Mouse (Mus musculus) natural killer cell, adult 2 months (primary cell): Measurements from ENCODE around the gene Ide.

Experiments
- DNase-seq, 2 experiments: peaks; one replicate each; pipeline ENCODE4 v3.0.0; 2022; ENCODE audit warnings: low spot score in 2 of 2

The Ide gene

DNA sequence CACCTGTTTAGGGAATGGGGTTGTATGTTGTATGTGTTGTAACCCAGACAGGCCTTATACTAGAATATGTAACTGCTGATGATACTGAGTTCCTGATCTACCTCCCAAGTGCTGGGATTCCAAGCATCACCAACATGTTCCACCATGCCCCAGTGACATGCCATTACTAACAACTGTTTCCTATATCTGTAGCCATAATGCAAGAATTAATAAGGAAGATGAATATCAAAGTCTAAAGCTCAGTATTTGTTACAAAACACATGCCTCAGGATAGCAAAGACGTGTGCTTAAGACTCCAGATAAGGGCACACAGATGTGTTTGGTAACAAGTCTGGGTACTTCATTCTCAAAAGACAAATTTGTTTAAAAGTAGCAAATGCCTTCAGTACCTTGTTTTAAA, 2.3 kb downstream of the Ide start:
- DNase-seq, result no peak

DNA sequence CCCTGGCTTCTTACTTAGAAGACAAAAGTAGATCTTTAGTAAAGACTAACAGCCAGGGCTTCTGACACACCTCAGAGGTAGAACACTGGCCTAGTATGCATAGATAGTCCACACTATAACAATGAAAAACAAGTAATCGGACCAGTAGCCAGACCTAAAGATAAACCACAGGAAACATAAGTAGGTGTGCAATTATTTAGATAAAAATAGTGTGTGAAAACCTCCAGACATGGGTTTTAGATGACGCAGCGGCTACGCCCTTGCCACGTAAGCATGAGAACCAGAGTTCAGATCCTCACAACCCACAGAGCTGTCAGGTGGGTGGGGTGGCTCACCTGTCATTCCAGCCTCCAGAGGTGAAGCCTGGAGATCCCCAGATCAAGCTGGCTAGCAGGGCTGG, 4.3 kb downstream of the Ide start:
- peak; percentile 37 to 44 for DNase-seq

DNA sequence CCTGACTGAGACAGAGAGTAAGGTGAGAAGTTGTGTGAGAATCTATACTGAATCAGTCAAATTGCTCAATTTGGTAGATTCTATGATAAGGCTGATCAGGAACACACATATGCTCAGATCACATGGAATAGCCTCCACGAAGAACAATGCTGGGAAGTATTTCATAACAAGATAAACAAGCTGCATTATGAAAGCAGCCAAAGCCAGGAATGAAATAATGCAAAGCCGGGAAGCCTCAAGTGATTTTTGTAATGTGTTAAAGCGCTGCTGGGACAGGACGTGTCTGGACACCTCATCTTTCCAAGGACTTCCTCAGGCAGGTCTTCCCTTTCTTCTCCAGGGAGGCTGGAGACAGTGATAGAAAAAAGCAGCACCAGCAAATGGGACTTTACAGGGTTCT, 4.9 kb downstream of the Ide start:
- DNase-seq, result no peak

DNA sequence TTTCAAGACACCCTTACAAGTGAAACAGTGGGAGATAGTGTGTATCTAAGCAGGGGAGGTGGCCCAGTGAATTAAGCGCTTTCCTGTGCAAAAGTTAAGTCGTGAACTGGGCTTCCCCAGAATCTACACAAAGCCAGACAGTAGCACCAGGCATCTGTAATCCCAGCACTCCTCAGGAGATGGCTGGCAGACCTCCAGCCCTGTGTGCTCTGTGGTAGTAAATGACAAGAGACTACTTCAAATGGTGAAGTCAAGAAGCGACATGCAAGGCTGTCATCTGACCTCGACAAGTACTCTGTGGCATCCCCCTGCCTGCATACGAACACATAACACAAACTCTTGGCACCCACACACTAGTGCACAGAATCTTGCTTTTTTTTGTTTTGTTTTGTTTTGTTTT, 10.4 kb downstream of the Ide start:
- DNase-seq, result no peak

DNA sequence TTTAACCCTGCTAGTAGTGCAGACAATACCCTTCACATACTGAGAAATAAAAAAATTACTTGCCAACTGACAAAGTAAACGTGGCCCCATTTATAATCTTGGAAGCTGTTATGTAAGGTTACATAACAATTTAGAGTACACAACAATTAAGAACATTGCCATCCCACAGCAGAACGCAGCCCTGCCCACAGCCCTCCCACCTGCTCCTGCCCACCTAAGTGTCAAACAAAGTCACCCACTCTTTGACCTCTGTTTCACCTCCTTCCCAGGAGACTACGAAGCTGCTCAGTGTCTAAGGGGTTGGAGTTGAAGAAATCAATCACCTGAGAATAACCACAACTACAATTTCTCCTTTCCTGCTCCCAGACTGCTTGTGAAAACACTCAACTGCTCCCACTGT, 14.1 kb downstream of the Ide start:
- no peak for DNase-seq

GRCm38 (mm10) chr19:37320802-37321619, 16.6 kb downstream of the Ide start:
- no peak for DNase-seq

DNA sequence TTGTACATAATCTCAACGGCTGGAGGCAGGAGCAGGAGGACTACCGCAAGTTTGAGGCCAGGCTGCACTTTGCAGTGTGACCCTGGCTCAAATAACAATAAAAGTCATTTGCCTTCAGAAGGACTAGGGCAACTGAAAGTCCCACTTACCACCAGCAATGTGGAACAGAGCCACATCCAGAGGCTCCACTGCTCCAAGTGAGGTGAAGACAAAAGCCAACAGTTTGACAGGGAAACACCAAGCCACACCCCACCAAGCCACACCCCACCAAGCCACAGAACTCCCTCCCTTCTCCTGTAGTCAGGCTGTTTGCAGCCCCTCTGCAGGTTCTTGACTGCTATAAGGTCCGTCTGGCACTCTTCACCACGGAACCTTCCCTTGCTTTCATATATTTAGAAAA, 20.3 kb downstream of the Ide start:
- no peak for DNase-seq

DNA sequence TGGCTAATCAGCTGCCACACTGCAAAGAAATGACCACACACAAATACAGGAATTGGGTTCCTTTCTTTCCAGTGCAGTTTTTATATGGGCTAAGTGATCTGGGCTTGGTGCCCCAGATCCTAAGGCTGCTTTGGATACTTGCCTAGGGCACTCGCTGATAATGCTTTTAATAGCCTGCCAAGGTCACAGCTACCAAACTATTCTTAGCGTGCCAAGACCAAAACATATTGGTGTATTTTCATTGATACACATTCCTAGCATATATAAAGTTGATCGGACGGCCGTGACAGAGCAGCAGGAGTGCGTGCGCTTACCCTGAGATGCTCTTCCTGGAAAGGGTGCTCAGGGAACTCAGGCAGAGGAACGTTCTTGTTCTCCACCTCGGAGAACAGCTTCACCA, 22.6 kb downstream of the Ide start:
- no peak for DNase-seq

DNA sequence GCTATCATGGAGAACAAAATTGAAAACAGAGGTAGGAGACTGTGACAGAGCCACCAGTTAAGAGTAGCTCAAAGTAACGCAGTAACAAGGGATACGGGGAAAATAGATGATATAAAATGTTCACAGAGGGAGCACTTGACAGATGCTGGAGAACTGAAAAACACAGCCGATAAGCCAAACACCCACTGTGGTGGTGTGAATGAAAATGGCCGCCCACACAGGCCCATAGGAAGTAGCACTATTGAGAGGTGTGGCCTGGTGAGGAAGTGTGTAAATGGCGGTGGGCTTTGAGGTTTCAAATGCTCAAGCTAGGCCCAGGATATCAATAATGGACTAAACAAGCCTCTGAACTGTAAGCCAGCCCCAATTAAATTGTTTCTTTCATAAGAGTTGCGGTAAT, 26.2 kb downstream of the Ide start:
- no peak for DNase-seq

- no peak for DNase-seq
These were observed 27.5 kb downstream of the Ide start for GRCm38 (mm10) chr19:37310133-37310532.

GRCm38 (mm10) chr19:37308941-37309340, 28.7 kb downstream of the Ide start:
- no peak for DNase-seq

DNA sequence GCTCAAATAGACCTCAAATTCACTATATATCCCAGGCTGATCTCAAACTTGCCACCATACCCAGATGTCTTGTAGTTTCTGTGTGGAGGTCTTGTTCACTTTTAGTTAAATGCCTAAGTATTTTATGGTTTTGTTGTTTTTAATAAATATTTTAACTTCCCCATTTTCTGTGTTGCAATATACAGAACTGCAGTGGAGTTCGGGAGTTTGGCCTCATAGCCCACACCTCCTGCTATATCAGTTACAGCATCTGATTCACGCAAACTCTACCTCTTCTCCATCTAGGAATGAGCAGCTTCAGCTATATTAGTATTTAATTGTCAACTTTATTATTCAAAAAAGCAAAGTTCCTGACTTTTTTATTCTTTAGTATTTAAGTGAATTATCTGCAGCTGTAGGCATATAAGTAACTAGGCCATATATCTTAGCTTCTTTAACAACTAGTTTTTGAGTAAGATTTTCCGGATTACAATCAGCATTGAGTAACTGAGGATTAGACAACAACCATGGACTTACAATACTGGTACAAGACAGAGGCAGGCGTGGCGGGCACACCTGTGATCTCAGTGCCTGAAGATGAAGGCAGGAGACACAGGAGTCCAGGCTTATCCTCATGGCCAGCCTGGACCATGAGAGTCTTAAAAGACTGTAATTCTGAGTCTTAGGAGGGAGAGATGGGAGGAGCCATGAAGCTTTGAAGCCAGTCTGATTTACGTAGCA, 29.7 kb downstream of the Ide start:
- DNase-seq, result no peak

GRCm38 (mm10) chr19:37306176-37306575, 31.5 kb downstream of the Ide start:
- DNase-seq, result no peak

- DNase-seq, result no peak
These were observed 32.8 kb downstream of the Ide start for GRCm38 (mm10) chr19:37304866-37305265.

DNA sequence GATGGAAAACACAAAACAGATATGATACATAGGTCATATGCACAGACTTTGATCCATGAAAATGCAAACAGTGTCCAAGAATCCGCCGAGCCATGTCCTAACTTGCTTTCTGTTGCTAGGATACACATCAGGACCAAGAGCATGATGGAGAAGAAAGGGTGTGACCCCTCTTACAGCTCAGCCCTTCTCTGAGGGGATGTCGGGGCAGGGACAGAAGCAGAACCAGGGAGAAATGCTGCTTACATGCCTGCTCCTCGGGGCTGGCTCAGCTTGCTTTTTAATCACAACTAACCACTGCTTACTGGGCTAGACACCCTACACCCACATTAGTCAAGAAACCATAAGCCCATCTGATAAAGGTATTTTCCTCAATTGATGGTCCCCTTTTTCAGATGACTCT, 33.6 kb downstream of the Ide start:
- no peak for DNase-seq

- DNase-seq, result no peak
These were observed 35.9 kb downstream of the Ide start for GRCm38 (mm10) chr19:37301733-37302132.

GRCm38 (mm10) chr19:37291676-37292075, 46.0 kb downstream of the Ide start:
- no peak for DNase-seq

DNA sequence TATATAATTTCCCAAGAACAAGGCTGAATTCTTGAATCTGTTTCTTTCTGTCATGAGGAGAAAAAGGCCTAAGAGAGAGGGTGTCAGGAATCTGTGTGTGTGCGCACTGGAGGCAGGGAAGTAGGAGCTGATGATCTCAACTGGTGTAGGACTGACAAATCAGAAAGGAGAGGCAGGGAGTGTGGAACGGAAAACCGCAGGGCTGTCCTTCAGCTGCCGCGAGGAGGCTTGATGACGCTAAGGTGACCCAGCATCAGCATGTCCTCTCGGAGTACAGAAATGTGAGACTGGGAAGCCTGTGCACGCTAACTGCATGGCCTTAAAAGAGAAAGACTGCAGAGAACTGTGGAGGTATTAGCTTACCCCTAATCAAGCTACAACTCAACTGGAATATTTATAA, 46.7 kb downstream of the Ide start:
- DNase-seq, result no peak

DNA sequence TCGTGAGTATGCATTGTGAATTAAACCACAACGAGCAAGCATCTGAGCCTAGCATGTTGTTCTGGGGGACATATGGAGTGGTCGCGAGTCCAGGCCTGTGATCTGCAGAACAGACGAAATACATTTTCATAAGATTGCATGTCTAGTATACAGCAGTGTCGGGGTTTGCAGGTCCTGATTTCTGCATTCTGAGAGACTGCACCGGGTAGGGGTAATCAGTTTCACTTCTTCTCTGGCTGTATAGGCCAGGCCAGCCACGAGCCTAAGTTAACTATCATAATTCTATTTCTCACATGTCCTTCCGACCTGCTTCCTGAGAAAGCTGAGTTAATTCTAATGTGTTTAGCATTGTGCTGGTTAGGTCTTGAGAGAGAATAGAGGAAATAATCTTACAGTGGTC, 52.9 kb downstream of the Ide start:
- no peak for DNase-seq

DNA sequence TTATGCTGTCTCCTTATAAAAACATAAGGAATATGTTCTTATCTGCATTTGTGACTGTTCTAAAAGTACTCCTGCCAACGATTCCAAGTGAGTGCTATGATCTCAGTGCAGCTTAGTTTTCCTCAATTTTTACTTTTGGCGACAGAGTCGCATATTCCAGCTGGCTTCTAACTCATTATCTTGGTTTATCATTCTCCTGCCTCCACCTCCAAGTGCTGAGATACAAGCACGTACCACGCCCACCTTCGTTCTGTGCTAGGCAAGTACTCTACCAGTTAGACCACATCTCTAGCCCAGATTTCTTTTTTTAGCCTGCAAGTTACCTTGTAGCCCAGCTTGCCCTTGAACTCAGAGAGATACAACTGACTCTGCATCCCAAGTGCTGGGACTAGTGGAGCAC, 54.5 kb downstream of the Ide start:
- no peak for DNase-seq

- no peak for DNase-seq
These were observed 55.9 kb downstream of the Ide start for GRCm38 (mm10) chr19:37281710-37282109.

DNA sequence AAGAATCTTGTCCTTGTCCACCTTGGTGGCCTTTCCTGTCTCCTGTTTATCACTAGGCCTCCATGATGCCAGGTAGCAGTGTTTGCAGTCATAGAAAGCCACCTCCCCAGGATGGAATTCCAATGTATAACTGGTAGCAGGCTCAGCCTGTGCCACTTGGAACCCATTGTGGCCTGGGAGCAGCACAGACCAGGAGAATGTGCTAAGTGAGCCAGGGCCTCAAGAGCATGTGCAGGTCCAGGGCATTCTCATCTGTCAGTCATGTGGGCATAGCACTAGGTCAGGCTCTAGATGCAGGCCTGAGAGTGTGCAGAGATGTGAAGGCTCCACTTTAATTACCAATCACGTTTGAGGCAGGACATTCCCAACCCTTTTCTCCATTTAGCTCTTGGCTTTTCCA, 58.5 kb downstream of the Ide start:
- no peak for DNase-seq

GRCm38 (mm10) chr19:37275555-37275954, 62.1 kb downstream of the Ide start:
- DNase-seq, result no peak
